Mouse (Mus musculus) thymus, adult 2 months (tissue): ENCODE data around the gene Tmem217. TPM values are rescaled to one million over a fixed set of nuclear protein-coding genes. Genes with fewer than 3 reads are reported as not detected.

Experiments
- DNase-seq: peaks from one replicate; pipeline ENCODE4 v3.0.0; 2021
- H3K27ac ChIP-seq: fragments of 200-500 bp; 2 replicates; pipeline ENCODE4 v1.5.1; 2012; ENCODE audit warnings: low read length, control low read depth; ENCODE audit not compliant: control insufficient read depth, insufficient read depth
- H3K27me3 ChIP-seq: fragments of 200-500 bp; 2 replicates; pipeline ENCODE4 v1.6.1; 2012; ENCODE audit warnings: mild to moderate bottlenecking, low read length, moderate library complexity, mixed read lengths; ENCODE audit not compliant: control insufficient read depth, insufficient read depth
- H3K36me3 ChIP-seq: fragments of 200-500 bp; 2 replicates; pipeline ENCODE4 v1.6.1; 2012; ENCODE audit warnings: mild to moderate bottlenecking, low read length, moderate library complexity; ENCODE audit not compliant: control insufficient read depth, insufficient read depth
- H3K4me1 ChIP-seq: fragments of 200-500 bp; replicated peaks from 2 replicates; pipeline ENCODE4 v1.6.1; 2012; ENCODE audit warnings: low read length; ENCODE audit not compliant: control insufficient read depth, insufficient read depth
- H3K4me3 ChIP-seq: fragments of 200-500 bp; 2 replicates; pipeline ENCODE4 v1.5.1; 2012; ENCODE audit warnings: mild to moderate bottlenecking, low read length, control low read depth, moderate library complexity; ENCODE audit not compliant: control insufficient read depth, insufficient read depth
- CTCF ChIP-seq: fragments of 200-500 bp; IDR thresholded peaks from 2 replicates; pipeline ENCODE4 v1.5.1; 2012; ENCODE audit warnings: mild to moderate bottlenecking, control low read depth, low read length, moderate library complexity, borderline replicate concordance; ENCODE audit not compliant: control insufficient read depth, poor library complexity, insufficient read depth; ENCODE audit errors: extremely low read depth
- POLR2A ChIP-seq: fragments of 200-500 bp; IDR thresholded peaks from 2 replicates; pipeline ENCODE4 v1.6.1; 2012; ENCODE audit warnings: mild to moderate bottlenecking, low read length, control low read depth, moderate library complexity; ENCODE audit not compliant: control insufficient read depth, poor library complexity, insufficient read depth; ENCODE audit errors: extremely low read depth
- whole genome bisulfite sequencing: fragments of 180-500 bp; shearing (Covaris S2); methylation state at CpG from one replicate; pipeline ENCODE4 v1.1.7; 2018; 5-methylcytosine and 5-hydroxymethylcytosine counted together
- polyA plus RNA-seq: library from polyadenylated mRNA; depleted of rRNA; stranded (reverse); fragments of >200 nt; gene quantifications from 2 replicates; pipeline ENCODE4 v1.2.3, GENCODE M21; 2012; rRNA removed

The Tmem217 gene
- polyA plus RNA-seq, 1 experiment: 0.49 TPM

DNA sequence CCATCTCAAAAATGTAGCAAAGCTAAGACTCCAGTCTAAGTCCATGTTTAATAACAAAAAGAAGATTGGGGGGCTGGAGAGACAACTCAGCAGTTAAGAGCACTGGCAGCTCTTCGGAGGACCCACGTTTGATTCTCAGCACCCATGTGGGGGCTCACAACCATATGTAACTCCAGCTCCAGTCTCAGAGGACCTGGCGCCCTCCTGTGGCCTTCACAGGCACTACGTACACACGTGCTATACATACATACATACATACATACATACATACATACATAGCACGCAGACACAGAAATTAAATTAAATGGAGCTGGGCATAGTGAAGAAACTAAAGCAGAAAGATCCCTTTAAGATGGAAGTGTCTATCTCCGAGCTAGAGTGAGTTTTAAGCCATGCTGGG lies 69.6 kb downstream of the Tmem217 start:
- Histone ChIP-seq H3K27ac (no peak overlapping the region), H3K27me3 (no peaks in the 10 kb centered on the region), H3K36me3 (no peaks in the 10 kb centered on the region), H3K4me1 (no peaks in the 10 kb centered on the region), H3K4me3 (no peak overlapping the region)
- TF ChIP-seq CTCF (no peak), POLR2A (no peak)
- WGBS: 96% methylated on average over 7 of the region's 7 CpGs
- DNase-seq: no peak

DNA sequence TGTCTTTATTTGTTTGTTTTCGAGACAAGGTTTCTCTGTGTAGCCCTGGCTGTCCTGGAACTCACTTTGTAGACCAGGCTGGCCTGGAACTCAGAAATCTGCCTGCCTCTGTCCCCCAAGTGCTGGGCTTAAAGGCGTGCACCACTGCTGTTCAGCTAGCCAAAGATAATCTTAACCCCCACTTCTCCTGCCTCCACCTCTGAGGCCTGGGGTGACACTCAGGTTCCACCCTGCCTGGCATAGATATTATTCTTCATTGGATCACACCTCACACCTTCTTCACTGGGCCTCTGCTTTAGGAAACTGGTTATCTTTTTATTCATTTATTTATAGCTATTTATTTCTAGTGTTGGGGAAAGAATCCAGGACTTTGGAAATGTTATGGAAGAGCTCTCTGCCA lies 71.9 kb downstream of the Tmem217 start:
- 98% methylated on average over 2 of the region's 2 CpGs for WGBS
- Histone ChIP-seq H3K4me3 (no peak overlapping the region), H3K36me3 (no peaks in the 10 kb centered on the region), H3K27me3 (no peaks in the 10 kb centered on the region), H3K27ac (no peak overlapping the region), H3K4me1 (no peaks in the 10 kb centered on the region)
- no peak for DNase-seq
- TF ChIP-seq POLR2A (no peak), CTCF (no peak)

DNA sequence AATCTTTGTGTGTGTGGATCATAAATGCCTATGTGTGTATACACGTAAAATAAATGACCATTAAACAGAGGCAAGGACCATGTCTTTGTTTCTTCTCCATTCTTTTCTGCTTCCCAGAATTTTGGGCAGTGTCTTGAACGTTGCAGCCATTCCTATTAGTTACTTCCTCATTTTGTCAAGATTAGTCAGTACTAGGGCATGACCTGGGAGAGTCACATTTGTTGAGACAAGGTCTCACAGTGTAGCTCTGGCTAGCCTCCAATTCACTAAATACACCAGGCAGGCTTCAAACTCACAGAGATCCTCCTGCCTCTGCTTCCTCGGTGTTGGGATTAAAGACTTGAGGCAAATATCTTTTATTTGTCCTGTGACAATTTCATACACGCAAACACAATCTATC lies 73.9 kb downstream of the Tmem217 start:
- H3K4me3 ChIP-seq: no peak overlapping the region
- WGBS: 78% methylated on average over 4 of the region's 4 CpGs
- no peaks in the 10 kb centered on the region for H3K36me3 ChIP-seq
- no peaks in the 10 kb centered on the region for H3K27me3 ChIP-seq
- no peak for TF ChIP-seq POLR2A
- TF ChIP-seq CTCF: no peak
- DNase-seq: no peak
- no peaks in the 10 kb centered on the region for H3K4me1 ChIP-seq
- no peak overlapping the region for H3K27ac ChIP-seq

DNA sequence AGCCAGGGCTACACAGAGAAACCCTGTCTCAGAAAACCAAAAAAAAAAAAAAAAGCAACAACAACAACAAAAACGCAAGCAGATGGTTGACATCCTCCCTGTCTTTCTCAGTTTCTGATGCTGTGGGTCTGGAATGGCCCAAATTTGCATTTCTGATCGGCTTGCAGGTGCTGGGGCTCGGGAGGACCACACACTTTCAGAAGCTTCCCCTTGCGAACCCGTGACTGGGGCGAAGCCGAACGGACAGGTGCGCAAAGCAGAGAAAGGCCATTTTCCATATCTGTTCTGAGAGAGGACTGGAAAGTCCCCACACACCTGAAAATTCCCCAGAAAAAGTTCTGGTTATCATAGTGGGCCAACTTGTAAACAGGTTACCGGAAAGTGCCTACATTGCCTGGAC lies 74.8 kb downstream of the Tmem217 start:
- TF ChIP-seq CTCF (no peak), POLR2A (no peak)

DNA sequence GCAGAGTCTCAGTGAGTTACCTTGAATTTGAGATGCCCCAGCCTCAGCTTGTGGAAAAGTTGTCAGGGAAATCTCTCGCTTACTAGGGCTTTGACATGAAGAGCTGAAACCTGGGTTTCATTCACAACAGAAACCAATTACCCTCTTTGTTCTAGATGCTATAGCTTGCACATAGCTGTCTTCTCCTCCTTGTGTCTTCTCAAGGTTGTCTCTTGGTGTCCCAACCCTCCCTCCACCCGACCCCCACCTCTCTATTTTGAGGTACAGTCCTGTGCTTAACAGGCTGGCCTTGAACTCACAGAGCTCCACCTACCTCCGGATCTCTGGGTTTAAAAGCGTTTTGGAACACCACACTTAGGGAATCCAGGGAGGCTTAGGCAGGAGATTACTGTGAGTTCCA lies 75.7 kb downstream of the Tmem217 start:
- TF ChIP-seq CTCF (no peak), POLR2A (no peak)
- Histone ChIP-seq H3K36me3 (no peaks in the 10 kb centered on the region), H3K27ac (no peak overlapping the region), H3K27me3 (no peaks in the 10 kb centered on the region), H3K4me1 (no peaks in the 10 kb centered on the region), H3K4me3 (no peak overlapping the region)
- no peak for DNase-seq
- WGBS: 94% methylated on average over 4 of the region's 4 CpGs

More for the DNA sequence above, 74.8 kb downstream of the Tmem217 start:
- H3K27me3 ChIP-seq: no peaks in the 10 kb centered on the region
- no peaks in the 10 kb centered on the region for H3K4me1 ChIP-seq
- H3K27ac ChIP-seq: no peak overlapping the region
- H3K36me3 ChIP-seq: no peaks in the 10 kb centered on the region
- H3K4me3 ChIP-seq: no peak overlapping the region
- 86% methylated on average over 10 of the region's 10 CpGs for WGBS
- no peak for DNase-seq

Other genes starting within 250 kb of the Tmem217 start
- 22.7 and 24.5 TPM in 2 replicates for gene Pi16, start 234.7 kb downstream of the Tmem217 start, polyA plus RNA-seq
- gene Mtch1, start 204.5 kb downstream of the Tmem217 start, polyA plus RNA-seq: 332 and 354 TPM in 2 replicates
- gene Fgd2, start 191.5 kb downstream of the Tmem217 start, polyA plus RNA-seq: 40.0 and 56.0 TPM in 2 replicates
- 92.7 and 128 TPM in 2 replicates for gene Pim1, start 61.6 kb downstream of the Tmem217 start, polyA plus RNA-seq
- gene Gm17657, start 2.7 kb downstream of the Tmem217 start, polyA plus RNA-seq: not detected in 2 replicates
- gene Tbc1d22b, start 2.6 kb downstream of the Tmem217 start, polyA plus RNA-seq: 47.8 and 55.8 TPM in 2 replicates
- gene Rnf8, start 62.4 kb upstream of the Tmem217 start, polyA plus RNA-seq: 36.8 and 37.2 TPM in 2 replicates
- gene Gm28043, start 62.5 kb upstream of the Tmem217 start, polyA plus RNA-seq: 2.2 and 2.3 TPM in 2 replicates
- 46.4 and 53.9 TPM in 2 replicates for gene Cmtr1, start 108.2 kb upstream of the Tmem217 start, polyA plus RNA-seq
- 15.1 and 17.7 TPM in 2 replicates for gene Ccdc167, start 164.7 kb upstream of the Tmem217 start, polyA plus RNA-seq